Mouse (Mus musculus): ENCODE measurements at regions not wholly inside any gene's neighbourhood (a gene's known extent, or its start where the extent isn't known, plus 50 kb on each side); places are given as distances from the start of the nearest gene placed in this dataset.

- 86% methylated on average over 19 of the region's 19 CpGs for WGBS
- no peaks in the 10 kb centered on the region for H3K36me3 ChIP-seq
- no peak overlapping the region for H3K27ac ChIP-seq
- no peak overlapping the region for H3K4me3 ChIP-seq
- H3K27me3 ChIP-seq, result no peaks in the 10 kb centered on the region
- no peak overlapping the region for H3K4me2 ChIP-seq (replicated peaks)
- H3K4me1 ChIP-seq, result peaks cover 56% of the 10 kb centered on the region
- no peak for ATAC-seq (ENCODE audit: low FRiP score, low read depth)
- H3K9me3 ChIP-seq, result no peaks in the 10 kb centered on the region
- H3K9ac ChIP-seq, result no peak overlapping the region
These were observed 145.8 kb upstream of the Tut7 start for GRCm38 (mm10) chr13:59968584-59969240.

- Histone ChIP-seq H3K27me3 (no peaks in the 10 kb centered on the region), H3K4me3 (no peak overlapping the region), H3K9me3 (no peaks in the 10 kb centered on the region), H3K4me1 (peaks cover 57% of the 10 kb centered on the region), H3K9ac (no peak overlapping the region), H3K36me3 (no peaks in the 10 kb centered on the region), H3K4me2 (replicated peaks) (no peak overlapping the region), H3K27ac (no peak overlapping the region)
- no peak for ATAC-seq (ENCODE audit: low FRiP score, low read depth)
- 58% methylated on average over 17 of the region's 17 CpGs for WGBS
These were observed 143.7 kb upstream of the Tut7 start for GRCm38 (mm10) chr13:59966535-59967255.

- Histone ChIP-seq H3K36me3 (no peaks in the 10 kb centered on the region), H3K4me2 (replicated peaks) (no peak overlapping the region), H3K4me1 (peaks cover 40% of the 10 kb centered on the region), H3K9me3 (no peaks in the 10 kb centered on the region), H3K9ac (no peak overlapping the region), H3K4me3 (no peak overlapping the region), H3K27ac (no peak overlapping the region), H3K27me3 (no peaks in the 10 kb centered on the region)
- WGBS, result 94% methylated on average over 2 of the region's 2 CpGs
- ATAC-seq (ENCODE audit: low FRiP score, low read depth), result no peak
These were observed 142.0 kb upstream of the Tut7 start for GRCm38 (mm10) chr13:59964981-59965380.

GRCm38 (mm10) chr13:59962676-59963664, 140.0 kb upstream of the Tut7 start:
- peak; percentile 37 for ATAC-seq (ENCODE audit: low FRiP score, low read depth)
- Histone ChIP-seq H3K4me3 (no peak overlapping the region), H3K4me2 (replicated peaks) (peak overlapping the region; percentile 32), H3K27ac (peak overlapping the region; percentile 79), H3K36me3 (no peaks in the 10 kb centered on the region), H3K9me3 (no peaks in the 10 kb centered on the region), H3K27me3 (no peaks in the 10 kb centered on the region), H3K9ac (no peak overlapping the region), H3K4me1 (peaks cover 22% of the 10 kb centered on the region)
- WGBS, result 32% methylated on average over 21 of the region's 21 CpGs

GRCm38 (mm10) chr13:59956441-59956840, 133.5 kb upstream of the Tut7 start:
- Histone ChIP-seq H3K4me3 (no peak overlapping the region), H3K36me3 (no peaks in the 10 kb centered on the region), H3K4me1 (peaks cover 19% of the 10 kb centered on the region), H3K9me3 (no peaks in the 10 kb centered on the region), H3K9ac (no peak overlapping the region), H3K27ac (no peak overlapping the region), H3K27me3 (no peaks in the 10 kb centered on the region), H3K4me2 (replicated peaks) (no peak overlapping the region)
- 62% methylated on average over 2 of the region's 2 CpGs for WGBS
- ATAC-seq (ENCODE audit: low FRiP score, low read depth), result peak; percentile 40; the same call in 1 of the 2 replicates

- Histone ChIP-seq H3K27me3 (no peaks in the 10 kb centered on the region), H3K9ac (no peak overlapping the region), H3K4me1 (peaks cover 42% of the 10 kb centered on the region), H3K4me3 (no peak overlapping the region), H3K27ac (no peak overlapping the region), H3K4me2 (replicated peaks) (no peak overlapping the region), H3K9me3 (no peaks in the 10 kb centered on the region), H3K36me3 (no peaks in the 10 kb centered on the region)
- ATAC-seq (ENCODE audit: low FRiP score, low read depth), result no peak
- whole genome bisulfite sequencing, result 32% methylated on average over 4 of the region's 4 CpGs
These were observed 129.9 kb upstream of the Tut7 start for GRCm38 (mm10) chr13:59952809-59953208.

- Histone ChIP-seq H3K9ac (no peak overlapping the region), H3K4me1 (peaks cover 49% of the 10 kb centered on the region), H3K27me3 (no peaks in the 10 kb centered on the region), H3K27ac (no peak overlapping the region), H3K4me2 (replicated peaks) (no peak overlapping the region), H3K36me3 (no peaks in the 10 kb centered on the region), H3K4me3 (no peak overlapping the region), H3K9me3 (no peaks in the 10 kb centered on the region)
- no peak for ATAC-seq (ENCODE audit: low FRiP score, low read depth)
- 64% methylated on average over 3 of the region's 3 CpGs for WGBS
These were observed 129.2 kb upstream of the Tut7 start for GRCm38 (mm10) chr13:59952116-59952515.

- Histone ChIP-seq H3K4me1 (peaks cover 60% of the 10 kb centered on the region), H3K27me3 (no peaks in the 10 kb centered on the region), H3K9ac (no peak overlapping the region), H3K4me2 (replicated peaks) (no peak overlapping the region), H3K4me3 (no peak overlapping the region), H3K27ac (no peak overlapping the region), H3K36me3 (no peaks in the 10 kb centered on the region), H3K9me3 (no peaks in the 10 kb centered on the region)
- WGBS, result 83% methylated on average over 3 of the region's 3 CpGs
- no peak for ATAC-seq (ENCODE audit: low FRiP score, low read depth)
These were observed 127.3 kb upstream of the Tut7 start for GRCm38 (mm10) chr13:59950281-59950680.

- Histone ChIP-seq H3K27me3 (no peaks in the 10 kb centered on the region), H3K4me3 (no peak overlapping the region), H3K4me2 (replicated peaks) (no peak overlapping the region), H3K9ac (no peak overlapping the region), H3K9me3 (no peaks in the 10 kb centered on the region), H3K27ac (no peak overlapping the region), H3K4me1 (peaks cover 60% of the 10 kb centered on the region), H3K36me3 (no peaks in the 10 kb centered on the region)
- ATAC-seq (ENCODE audit: low FRiP score, low read depth), result no peak
- WGBS, result 73% methylated on average over 6 of the region's 6 CpGs
These were observed 126.5 kb upstream of the Tut7 start for GRCm38 (mm10) chr13:59949471-59949870.

- WGBS, result 69% methylated on average over 15 of the region's 15 CpGs
- Histone ChIP-seq H3K9ac (peak overlapping the region; percentile 4; the same call in 1 of the 2 replicates), H3K36me3 (no peaks in the 10 kb centered on the region), H3K4me3 (no peak overlapping the region), H3K4me1 (peaks cover 62% of the 10 kb centered on the region), H3K4me2 (replicated peaks) (no peak overlapping the region), H3K27me3 (no peaks in the 10 kb centered on the region), H3K27ac (no peak overlapping the region), H3K9me3 (no peaks in the 10 kb centered on the region)
- ATAC-seq (ENCODE audit: low FRiP score, low read depth), result no peak
These were observed 125.7 kb upstream of the Tut7 start for GRCm38 (mm10) chr13:59948496-59949138.

- WGBS, result 69% methylated on average over 5 of the region's 5 CpGs
- Histone ChIP-seq H3K9ac (no peak overlapping the region), H3K4me3 (no peak overlapping the region), H3K4me2 (replicated peaks) (no peak overlapping the region), H3K27ac (no peak overlapping the region), H3K9me3 (no peaks in the 10 kb centered on the region), H3K36me3 (no peaks in the 10 kb centered on the region), H3K27me3 (no peaks in the 10 kb centered on the region), H3K4me1 (peaks cover 52% of the 10 kb centered on the region)
- no peak for ATAC-seq (ENCODE audit: low FRiP score, low read depth)
These were observed 124.5 kb upstream of the Tut7 start for GRCm38 (mm10) chr13:59947461-59947860.

All from limb, embryonic 13.5 days (tissue).